Mouse (Mus musculus) embryonic fibroblast, embryonic 13.5 days (primary cell): ENCODE measurements around the gene Irf3.

ENCODE experiments used
- CTCF ChIP-seq: IDR thresholded peaks from 2 replicates; pipeline ENCODE4 v1.5.1; 2011; ENCODE audit warnings: mild to moderate bottlenecking, control low read depth, low read length, moderate library complexity, borderline replicate concordance; ENCODE audit not compliant: insufficient read depth
- POLR2A ChIP-seq: IDR thresholded peaks from 2 replicates; pipeline ENCODE4 v1.6.1; 2011; ENCODE audit warnings: low read depth, mild to moderate bottlenecking, control low read depth, low read length, moderate library complexity

DNA sequence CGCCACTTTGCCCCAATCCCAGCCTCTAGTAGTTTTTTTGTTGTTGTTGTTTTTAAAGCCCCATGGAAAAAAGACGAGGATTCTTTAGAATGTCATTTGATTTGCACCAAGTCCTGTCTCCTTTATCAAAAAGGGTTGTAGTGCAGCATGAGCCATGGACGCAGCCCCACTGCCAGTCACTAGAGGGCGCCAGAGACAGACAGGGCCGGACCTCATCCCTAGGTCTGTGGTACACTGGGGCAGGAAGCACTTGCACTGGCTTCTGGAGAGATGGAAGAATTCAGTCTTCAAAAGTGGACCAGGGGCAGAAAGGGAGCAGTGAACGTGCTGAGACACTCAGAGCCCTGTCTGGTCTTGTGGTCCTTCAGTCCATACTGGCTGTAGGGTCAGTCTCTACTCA is 14.4 kb upstream of the Irf3 start:
- TF ChIP-seq CTCF (peak; percentile 97), POLR2A (no peak)
